12 mouse cellular contexts compared by ENCODE assay signal in genomic region chr17:13758586-13758985, GRCm38 (mm10). TPM values are rescaled to one million over a fixed set of nuclear protein-coding genes. Genes with fewer than 3 reads are reported as not detected.
DNase-seq lines count a peak whose midpoint lies in the region; ATAC-seq and TF ChIP-seq lines count a peak whose summit lies in the region.
"Had no signal": no experiment of that assay in that cellular context is flagged by ENCODE, and none has a peak within 500 bp of the region (broad histone marks: within the 10 kb centered on the region; RNA-seq: fewer than 3 reads in every experiment).

No protein-coding gene starts in this region.

- no peaks in the 10 kb centered on the region for H3K27me3 ChIP-seq in heart, postnatal 0 days (ENCODE audit: control insufficient read depth, insufficient read depth, low read length)
- H3K27me3 ChIP-seq in forebrain, postnatal 0 days (ENCODE audit: insufficient read depth, low read length) = no peaks in the 10 kb centered on the region
- H3K27me3 ChIP-seq in midbrain, embryonic 12.5 days = no peaks in the 10 kb centered on the region
- peaks cover 12% of the 10 kb centered on the region for H3K27me3 ChIP-seq in thymus, adult 2 months (ENCODE audit: control insufficient read depth, insufficient read depth, low read length)

- H3K27ac ChIP-seq in heart, postnatal 0 days (ENCODE audit: low read depth) = no peak overlapping the region; the same call in 1 of the 2 replicates
- peak overlapping the region; percentile 99 for H3K27ac ChIP-seq in forebrain, postnatal 0 days (ENCODE audit: low read depth, low read length)
- H3K27ac ChIP-seq in midbrain, embryonic 12.5 days (replicated peaks) = peak overlapping the region; percentile 98
- no peak overlapping the region for H3K27ac ChIP-seq in thymus, adult 2 months (ENCODE audit: control insufficient read depth, insufficient read depth, low read length)

- TF ChIP-seq EP300 in heart, postnatal 0 days (IDR thresholded peaks at IDR 0.05; ENCODE audit: low read depth) = no peak

- no peaks in the 10 kb centered on the region for H3K36me3 ChIP-seq in heart, postnatal 0 days (replicated peaks; ENCODE audit: control insufficient read depth, insufficient read depth, low read length)
- no peaks in the 10 kb centered on the region for H3K36me3 ChIP-seq in forebrain, postnatal 0 days (ENCODE audit: insufficient read depth)
- no peaks in the 10 kb centered on the region for H3K36me3 ChIP-seq in midbrain, embryonic 12.5 days
- no peaks in the 10 kb centered on the region for H3K36me3 ChIP-seq in thymus, adult 2 months (ENCODE audit: control insufficient read depth, insufficient read depth, low read length)

- no peaks in the 10 kb centered on the region for H3K9me3 ChIP-seq in heart, postnatal 0 days (replicated peaks; ENCODE audit: control insufficient read depth, low read length)
- H3K9me3 ChIP-seq in forebrain, postnatal 0 days (ENCODE audit: low read length) = no peaks in the 10 kb centered on the region
- no peaks in the 10 kb centered on the region for H3K9me3 ChIP-seq in midbrain, embryonic 12.5 days
- H3K9me3 ChIP-seq: megakaryocyte, embryonic 14.5 days had no signal

- H3K4me3 ChIP-seq in heart, postnatal 0 days (ENCODE audit: low read depth, low read length) = no peak overlapping the region
- peak overlapping the region; percentile 98 for H3K4me3 ChIP-seq in forebrain, postnatal 0 days (ENCODE audit: low read depth, low read length)
- peak overlapping the region; percentile 97 for H3K4me3 ChIP-seq in midbrain, embryonic 12.5 days
- no peak overlapping the region for H3K4me3 ChIP-seq in thymus, adult 2 months (ENCODE audit: control insufficient read depth, insufficient read depth, low read length)
- H3K4me3 ChIP-seq: erythroblast, embryonic 14.5 days; megakaryocyte, embryonic 14.5 days had no signal

- TF ChIP-seq POLR2A in thymus, adult 2 months (IDR thresholded peaks at IDR 0.05; ENCODE audit: control insufficient read depth, extremely low read depth, insufficient read depth, low read length, poor library complexity) = no peak

- H3K9ac ChIP-seq in heart, postnatal 0 days (replicated peaks; ENCODE audit: low read depth, low read length) = no peak overlapping the region
- peak overlapping the region; percentile 100 for H3K9ac ChIP-seq in forebrain, postnatal 0 days
- peak overlapping the region; percentile 91 for H3K9ac ChIP-seq in midbrain, embryonic 12.5 days (replicated peaks)

- TF ChIP-seq CTCF in heart, postnatal 0 days (IDR thresholded peaks at IDR 0.05; ENCODE audit: low read depth) = no peak
- TF ChIP-seq CTCF in forebrain, postnatal 0 days (IDR thresholded peaks at IDR 0.05; ENCODE audit: low read depth) = no peak
- no peak for TF ChIP-seq CTCF in thymus, adult 2 months (IDR thresholded peaks at IDR 0.05; ENCODE audit: borderline replicate concordance, control insufficient read depth, extremely low read depth, insufficient read depth, low read length, poor library complexity)

- peaks cover 6% of the 10 kb centered on the region; the same call in 1 of the 2 replicates for H3K4me1 ChIP-seq in heart, postnatal 0 days (ENCODE audit: control insufficient read depth, insufficient read depth)
- H3K4me1 ChIP-seq in forebrain, postnatal 0 days (ENCODE audit: insufficient read depth) = peaks cover 15% of the 10 kb centered on the region; the same call in 1 of the 2 replicates
- H3K4me1 ChIP-seq in midbrain, embryonic 12.5 days = peaks cover 24% of the 10 kb centered on the region
- peaks cover 11% of the 10 kb centered on the region; the same call in 1 of the 2 replicates for H3K4me1 ChIP-seq in thymus, adult 2 months (replicated peaks; ENCODE audit: control insufficient read depth, insufficient read depth, low read length)

- H3K4me2 ChIP-seq in heart, postnatal 0 days (ENCODE audit: low read depth, low read length) = peak overlapping the region; percentile 100; the same call in 1 of the 2 replicates
- H3K4me2 ChIP-seq in forebrain, postnatal 0 days (ENCODE audit: low read depth) = peak overlapping the region; percentile 78
- peak overlapping the region; percentile 65 for H3K4me2 ChIP-seq in midbrain, embryonic 12.5 days (replicated peaks)

- WGBS in heart, postnatal 0 days = 84% methylated on average over 7 of the region's 7 CpGs
- WGBS in forebrain, postnatal 0 days = 16% methylated on average over 7 of the region's 7 CpGs
- WGBS in midbrain, embryonic 12.5 days = 25% methylated on average over 7 of the region's 7 CpGs
- WGBS in thymus, adult 2 months = 96% methylated on average over 7 of the region's 7 CpGs

- no peak for ATAC-seq in heart, postnatal 0 days (ENCODE audit: insufficient read depth, low read depth)
- 0 out of 2 replicates have a peak, but pooled peaks have one; percentile 7 for ATAC-seq in common myeloid progenitor, adult 5-6 weeks (replicated peaks; ENCODE audit: low read depth, poor library complexity, severe bottlenecking)
- ATAC-seq in forebrain, postnatal 0 days = no peak
- no peak for ATAC-seq in midbrain, embryonic 12.5 days (ENCODE audit: low FRiP score, low read depth)
- no peak for ATAC-seq in CD4-positive, CD25-positive, alpha-beta regulatory T cell, adult 4 months

- DNase-seq in heart, postnatal 0 days (ENCODE audit: low spot score) = no peak
- no peak for DNase-seq in heart, adult 8-10 months (ENCODE audit: low spot score)
- no peak for DNase-seq in forebrain, postnatal 0 days
- DNase-seq in thymus, adult 2 months = no peak
- DNase-seq in gastrocnemius, adult 8-10 months (ENCODE audit: low spot score in 2 of 2) = no peak
- DNase-seq: adrenal gland, postnatal 25 days; spleen, adult 18-20 months had no signal

RNA-seq across cellular contexts. Expression of gene Afdn, which starts 1.8 kb away (rescaled TPM):
- 38.0 and 41.9 TPM in 2 replicates for total RNA-seq in heart, postnatal 0 days (2014; rRNA removed; ENCODE audit: low replicate concordance)
- polyA plus RNA-seq in heart, postnatal 0 days (2015; fragmentation: Nextera tagmentation; extraction: Ambion mirVana) = 49.4 and 52.8 TPM in 2 replicates
- 100 to 1,000 TPM in 1 of 4 experiments, 10 to 100 TPM in 3; 62.7 to 106 (median 77.6) TPM for total RNA-seq in heart, adult 8-10 months (2022)
- 15.2 and 16.3 TPM in 2 replicates for total RNA-seq in common myeloid progenitor, adult 5-6 weeks (2017)
- total RNA-seq in forebrain, postnatal 0 days (2014; rRNA removed) = 141 and 146 TPM in 2 replicates
- 92.5 and 129 TPM in 2 replicates for polyA plus RNA-seq in forebrain, postnatal 0 days (2015; fragmentation: Nextera tagmentation; extraction: Ambion mirVana)
- 162 and 176 TPM in 2 replicates for polyA plus RNA-seq in midbrain, embryonic 12.5 days (2016; fragmentation: Nextera tagmentation; extraction: Ambion mirVana)
- 7.7 and 11.6 TPM in 2 replicates for polyA plus RNA-seq in thymus, adult 2 months (2012; rRNA removed)
- polyA plus RNA-seq in CD4-positive, CD25-positive, alpha-beta regulatory T cell, adult 4 months (2017; shearing (Covaris generic)) = 1 to 10 TPM; 1.5 to 4.1 TPM
- 10 to 100 TPM; 20.0 to 46.7 (median 32.8) TPM for total RNA-seq in gastrocnemius, adult 8-10 months (2022)
- polyA plus RNA-seq: erythroblast, embryonic 14.5 days had no signal

RNA-seq across cellular contexts. Expression of gene Tcte2, which starts 3.0 kb away (rescaled TPM):
- 0.58 and 0.92 TPM in 2 replicates for total RNA-seq in heart, postnatal 0 days (2014; rRNA removed; ENCODE audit: low replicate concordance)
- polyA plus RNA-seq in heart, postnatal 0 days (2015; fragmentation: Nextera tagmentation; extraction: Ambion mirVana) = 4.3 and 4.5 TPM in 2 replicates
- total RNA-seq in heart, adult 8-10 months (2022) = 1 to 10 TPM; 6.0 to 7.6 (median 6.3) TPM
- total RNA-seq in common myeloid progenitor, adult 5-6 weeks (2017) = not detected in 2 replicates
- 22.7 and 22.9 TPM in 2 replicates for total RNA-seq in forebrain, postnatal 0 days (2014; rRNA removed)
- 9.3 and 10.7 TPM in 2 replicates for polyA plus RNA-seq in forebrain, postnatal 0 days (2015; fragmentation: Nextera tagmentation; extraction: Ambion mirVana)
- polyA plus RNA-seq in midbrain, embryonic 12.5 days (2016; fragmentation: Nextera tagmentation; extraction: Ambion mirVana) = 12.8 and 16.6 TPM in 2 replicates
- polyA plus RNA-seq in thymus, adult 2 months (2012; rRNA removed) = 0.61 and 0.71 TPM in 2 replicates
- not detected for polyA plus RNA-seq in CD4-positive, CD25-positive, alpha-beta regulatory T cell, adult 4 months (2017; shearing (Covaris generic))
- 1 to 10 TPM; 1.0 to 2.3 (median 1.6) TPM for total RNA-seq in gastrocnemius, adult 8-10 months (2022)
- polyA plus RNA-seq: erythroblast, embryonic 14.5 days had no signal

Comparison
In these comparisons a context has a peak if more than half of its experiments do, and no peak if none do; other contexts are left out.
1. H3K27ac ChIP-seq: peak in forebrain, postnatal 0 days (single experiment) and midbrain, embryonic 12.5 days (single experiment); none in heart, postnatal 0 days (single experiment) and thymus, adult 2 months (single experiment).
2. H3K4me3 ChIP-seq: peak in forebrain, postnatal 0 days (single experiment) and midbrain, embryonic 12.5 days (single experiment); none in heart, postnatal 0 days (single experiment) and thymus, adult 2 months (single experiment).
3. Peak in every context shown above with its lines, with median percentiles within 50 percentile points of each other: H3K4me2 ChIP-seq.